Mouse (Mus musculus) forebrain, embryonic 13.5 days (tissue): ENCODE results near the gene Ndufa7. TPM values are rescaled to one million over a fixed set of nuclear protein-coding genes. Genes with fewer than 3 reads are reported as not detected.

Experiments
- ATAC-seq: fragments of 200-750 bp; cut with Nextera tagmentation; 2 replicates; pipeline ENCODE4 v1.8.0; 2017
- H3K27ac ChIP-seq: fragments of 300-500 bp; sonication (generic); 2 replicates; pipeline ENCODE4 v1.5.1; 2015; ENCODE audit warnings: inconsistent platforms, mild to moderate bottlenecking, moderate library complexity
- H3K27me3 ChIP-seq: fragments of 300-500 bp; sonication (generic); 2 replicates; pipeline ENCODE4 v1.6.1; 2015; ENCODE audit warnings: mild to moderate bottlenecking, inconsistent platforms
- H3K36me3 ChIP-seq: fragments of 300-500 bp; sonication (generic); 2 replicates; pipeline ENCODE4 v1.6.1; 2015; ENCODE audit warnings: mild to moderate bottlenecking, inconsistent platforms; ENCODE audit not compliant: poor library complexity, severe bottlenecking
- H3K4me1 ChIP-seq: fragments of 300-500 bp; sonication (generic); 2 replicates; pipeline ENCODE4 v1.6.1; 2015; ENCODE audit warnings: inconsistent platforms
- H3K4me2 ChIP-seq: fragments of 300-500 bp; sonication (generic); 2 replicates; pipeline ENCODE4 v1.6.1; 2015; ENCODE audit warnings: inconsistent platforms, mild to moderate bottlenecking, moderate library complexity
- H3K4me3 ChIP-seq: fragments of 300-500 bp; sonication (generic); 2 replicates; pipeline ENCODE4 v1.5.1; 2015; ENCODE audit warnings: mild to moderate bottlenecking, inconsistent platforms
- H3K9ac ChIP-seq: fragments of 300-500 bp; sonication (generic); 2 replicates; pipeline ENCODE4 v1.6.1; 2015; ENCODE audit warnings: mild to moderate bottlenecking, inconsistent platforms
- H3K9me3 ChIP-seq: fragments of 300-500 bp; sonication (generic); replicated peaks from 2 replicates; pipeline ENCODE4 v1.6.1; 2016; ENCODE audit warnings: inconsistent platforms
- WGBS: fragments of 180-500 bp; shearing (Covaris S2); methylation state at CpG from one replicate; pipeline ENCODE4 v1.1.7; 2015; 5-methylcytosine and 5-hydroxymethylcytosine counted together
- polyA plus RNA-seq: library from polyadenylated mRNA; unstranded; fragments of >200 nt; fragmentation: Nextera tagmentation; extraction: Ambion mirVana; gene quantifications from 2 replicates; pipeline ENCODE4 v1.2.1, GENCODE M21; 2015

The Ndufa7 gene
- polyA plus RNA-seq, 1 experiment from 2014 or later: 507 TPM

GRCm38 (mm10) chr17:33788732-33789131 is 35.6 kb upstream of the Ndufa7 start:
- 92% methylated on average over 4 of the region's 4 CpGs for WGBS
- no peaks in the 10 kb centered on the region for H3K4me1 ChIP-seq
- H3K36me3 ChIP-seq: no peaks in the 10 kb centered on the region
- 0 out of 2 replicates have a peak, but pooled peaks cover 3% of the 10 kb centered on the region for H3K27me3 ChIP-seq
- no peak overlapping the region for H3K4me2 ChIP-seq
- no peak overlapping the region for H3K4me3 ChIP-seq
- H3K9ac ChIP-seq: no peak overlapping the region
- ATAC-seq: no peak
- H3K9me3 ChIP-seq: no peaks in the 10 kb centered on the region
- no peak overlapping the region for H3K27ac ChIP-seq

- H3K27me3 ChIP-seq: no peaks in the 10 kb centered on the region
- ATAC-seq: no peak
- H3K27ac ChIP-seq: no peak overlapping the region
- H3K4me2 ChIP-seq: no peak overlapping the region
- H3K4me3 ChIP-seq: no peak overlapping the region
- no peaks in the 10 kb centered on the region for H3K4me1 ChIP-seq
- WGBS: 40% methylated on average over 3 of the region's 3 CpGs
- H3K9ac ChIP-seq: no peak overlapping the region
- no peaks in the 10 kb centered on the region for H3K9me3 ChIP-seq
- no peaks in the 10 kb centered on the region for H3K36me3 ChIP-seq
These were observed 26.1 kb upstream of the Ndufa7 start for GRCm38 (mm10) chr17:33798306-33798705.

GRCm38 (mm10) chr17:33799277-33799676 is 25.1 kb upstream of the Ndufa7 start:
- Histone ChIP-seq H3K27me3 (no peaks in the 10 kb centered on the region), H3K36me3 (no peaks in the 10 kb centered on the region), H3K27ac (no peak overlapping the region), H3K9ac (no peak overlapping the region), H3K4me3 (no peak overlapping the region), H3K4me2 (no peak overlapping the region), H3K4me1 (no peaks in the 10 kb centered on the region), H3K9me3 (no peaks in the 10 kb centered on the region)
- 74% methylated on average over 1 of the region's 1 CpGs for WGBS
- ATAC-seq: no peak

- Histone ChIP-seq H3K4me3 (no peak overlapping the region), H3K4me2 (no peak overlapping the region), H3K4me1 (no peaks in the 10 kb centered on the region), H3K9me3 (no peaks in the 10 kb centered on the region), H3K36me3 (no peaks in the 10 kb centered on the region), H3K27ac (no peak overlapping the region), H3K27me3 (peaks cover 2% of the 10 kb centered on the region; the same call in 1 of the 2 replicates), H3K9ac (no peak overlapping the region)
- no peak for ATAC-seq
- WGBS: 1% methylated on average over 2 of the region's 2 CpGs
These were observed 22.2 kb upstream of the Ndufa7 start for GRCm38 (mm10) chr17:33802221-33802620.

GRCm38 (mm10) chr17:33804205-33804604 is 20.2 kb upstream of the Ndufa7 start:
- ATAC-seq: no peak
- H3K4me3 ChIP-seq: no peak overlapping the region
- WGBS: 58% methylated on average over 4 of the region's 4 CpGs
- H3K4me1 ChIP-seq: no peaks in the 10 kb centered on the region
- no peak overlapping the region for H3K9ac ChIP-seq
- H3K27ac ChIP-seq: no peak overlapping the region
- no peak overlapping the region for H3K4me2 ChIP-seq
- H3K9me3 ChIP-seq: no peaks in the 10 kb centered on the region
- H3K36me3 ChIP-seq: no peaks in the 10 kb centered on the region
- peaks cover 2% of the 10 kb centered on the region; the same call in 1 of the 2 replicates for H3K27me3 ChIP-seq

GRCm38 (mm10) chr17:33804745-33805144 is 19.6 kb upstream of the Ndufa7 start:
- no peak for ATAC-seq
- Histone ChIP-seq H3K9ac (no peak overlapping the region), H3K27ac (no peak overlapping the region), H3K4me2 (no peak overlapping the region), H3K4me1 (no peaks in the 10 kb centered on the region), H3K27me3 (peaks cover 2% of the 10 kb centered on the region; the same call in 1 of the 2 replicates), H3K4me3 (no peak overlapping the region), H3K36me3 (no peaks in the 10 kb centered on the region), H3K9me3 (no peaks in the 10 kb centered on the region)
- WGBS: 67% methylated on average over 1 of the region's 1 CpGs

GRCm38 (mm10) chr17:33807181-33807888 is 17.0 kb upstream of the Ndufa7 start:
- Histone ChIP-seq H3K36me3 (no peaks in the 10 kb centered on the region), H3K9ac (no peak overlapping the region), H3K4me1 (0 out of 2 replicates have a peak, but pooled peaks cover 11% of the 10 kb centered on the region), H3K4me2 (no peak overlapping the region), H3K27me3 (peaks cover 16% of the 10 kb centered on the region), H3K4me3 (no peak overlapping the region), H3K9me3 (no peaks in the 10 kb centered on the region), H3K27ac (no peak overlapping the region)
- WGBS: 62% methylated on average over 8 of the region's 9 CpGs
- no peak for ATAC-seq

GRCm38 (mm10) chr17:33808192-33808591 is 16.2 kb upstream of the Ndufa7 start:
- Histone ChIP-seq H3K4me2 (no peak overlapping the region), H3K27ac (no peak overlapping the region), H3K36me3 (no peaks in the 10 kb centered on the region), H3K9me3 (no peaks in the 10 kb centered on the region), H3K4me1 (0 out of 2 replicates have a peak, but pooled peaks cover 11% of the 10 kb centered on the region), H3K4me3 (no peak overlapping the region), H3K27me3 (peaks cover 24% of the 10 kb centered on the region), H3K9ac (0 out of 2 replicates have a peak overlapping the region, but pooled peaks have one; percentile 21)
- WGBS: 49% methylated on average over 10 of the region's 10 CpGs
- ATAC-seq: no peak

- Histone ChIP-seq H3K36me3 (no peaks in the 10 kb centered on the region), H3K4me3 (peak within 1 kb of the TSS; percentile 47), H3K27ac (no peak within 1 kb of the TSS), H3K4me2 (peak within 1 kb of the TSS; percentile 77), H3K27me3 (peaks cover 21% of the 10 kb centered on the region), H3K9ac (peak within 1 kb of the TSS; percentile 60), H3K4me1 (0 out of 2 replicates have a peak, but pooled peaks cover 11% of the 10 kb centered on the region), H3K9me3 (no peaks in the 10 kb centered on the region)
- WGBS: under 1% methylated on average over 36 of the region's 36 CpGs
- peak; percentile 100 for ATAC-seq
These were observed 13.8 kb upstream of the Ndufa7 start, which contains the start of gene Kank3 for GRCm38 (mm10) chr17:33810334-33811141. Kank3 (plus strand) TSS chr17:33810519.

- peak overlapping the region; percentile 77 for H3K4me2 ChIP-seq
- peak overlapping the region; percentile 47 for H3K4me3 ChIP-seq
- H3K27me3 ChIP-seq: peaks cover 21% of the 10 kb centered on the region
- H3K9ac ChIP-seq: peak overlapping the region; percentile 60; the same call in 1 of the 2 replicates
- WGBS: 29% methylated on average over 7 of the region's 7 CpGs
- H3K27ac ChIP-seq: no peak overlapping the region
- no peaks in the 10 kb centered on the region for H3K9me3 ChIP-seq
- H3K4me1 ChIP-seq: 0 out of 2 replicates have a peak, but pooled peaks cover 11% of the 10 kb centered on the region
- no peak for ATAC-seq
- H3K36me3 ChIP-seq: no peaks in the 10 kb centered on the region
These were observed 13.2 kb upstream of the Ndufa7 start for GRCm38 (mm10) chr17:33811142-33811516.

- H3K4me2 ChIP-seq: 0 out of 2 replicates have a peak overlapping the region, but pooled peaks have one; percentile 2
- no peak overlapping the region for H3K27ac ChIP-seq
- no peaks in the 10 kb centered on the region for H3K9me3 ChIP-seq
- H3K4me1 ChIP-seq: peaks cover 17% of the 10 kb centered on the region; the same call in 1 of the 2 replicates
- WGBS: 68% methylated on average over 3 of the region's 3 CpGs
- no peak for ATAC-seq
- no peaks in the 10 kb centered on the region for H3K36me3 ChIP-seq
- H3K4me3 ChIP-seq: no peak overlapping the region
- H3K27me3 ChIP-seq: peaks cover 21% of the 10 kb centered on the region
- no peak overlapping the region for H3K9ac ChIP-seq
These were observed 11.9 kb upstream of the Ndufa7 start for GRCm38 (mm10) chr17:33812475-33812874.

GRCm38 (mm10) chr17:33812990-33813389 is 11.4 kb upstream of the Ndufa7 start:
- no peak overlapping the region for H3K27ac ChIP-seq
- H3K9ac ChIP-seq: no peak overlapping the region
- 0 out of 2 replicates have a peak overlapping the region, but pooled peaks have one; percentile 2 for H3K4me2 ChIP-seq
- peaks cover 21% of the 10 kb centered on the region for H3K4me1 ChIP-seq
- H3K36me3 ChIP-seq: no peaks in the 10 kb centered on the region
- no peak for ATAC-seq
- no peaks in the 10 kb centered on the region for H3K9me3 ChIP-seq
- no peak overlapping the region for H3K4me3 ChIP-seq
- H3K27me3 ChIP-seq: peaks cover 21% of the 10 kb centered on the region
- whole genome bisulfite sequencing: 73% methylated on average over 4 of the region's 4 CpGs
